In the genomic region with DNA sequence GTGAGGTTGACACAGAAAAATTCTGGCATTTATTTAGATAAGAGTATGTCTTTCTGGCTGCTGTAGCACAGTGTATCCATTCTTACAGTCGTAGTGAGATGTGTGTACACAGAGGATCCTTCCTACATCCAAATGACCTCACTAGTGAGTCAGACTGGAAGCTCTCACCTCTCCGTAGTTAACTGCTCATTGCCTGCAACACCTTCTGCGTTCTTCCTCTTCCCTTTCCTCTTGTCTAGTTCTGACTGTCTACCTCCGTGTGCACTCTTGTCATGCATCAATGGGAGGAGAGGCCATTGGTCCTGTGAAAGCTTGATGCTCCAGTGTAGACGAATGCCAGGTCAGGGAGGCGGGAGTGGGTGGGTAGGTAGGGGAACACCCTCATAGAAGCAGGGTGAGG, we compare ENCODE assay signal across 16 mouse cellular contexts.
"Had no signal": no experiment of that assay in that cellular context is flagged by ENCODE, and none has a peak within 500 bp of the region (broad histone marks: within the 10 kb centered on the region; RNA-seq: fewer than 3 reads in every experiment).

No protein-coding gene starts in this region.

- H3K9ac ChIP-seq: neural tube, embryonic 13.5 days; neural tube, embryonic 15.5 days; stomach, embryonic 15.5 days had no signal

- H3K4me3 ChIP-seq: neural tube, embryonic 13.5 days; neural tube, embryonic 15.5 days; stomach, embryonic 15.5 days had no signal

- H3K36me3 ChIP-seq: neural tube, embryonic 13.5 days; neural tube, embryonic 15.5 days; stomach, embryonic 15.5 days had no signal

- H3K4me2 ChIP-seq: neural tube, embryonic 13.5 days; neural tube, embryonic 15.5 days; stomach, embryonic 15.5 days had no signal

- DNase-seq: retina, postnatal 1 day; right cerebral cortex, adult 18-20 months; right cerebral cortex, postnatal 14 days; right cerebral cortex, postnatal 25 days; right cerebral cortex, postnatal 4 days; spleen, adult 18-20 months; thymus, adult 18-20 months; thymus, adult 2 months; thymus, postnatal 14 days; thymus, postnatal 25 days; thymus, postnatal 36 days; thymus, postnatal 4 days had no signal

- H3K27me3 ChIP-seq: neural tube, embryonic 13.5 days; neural tube, embryonic 15.5 days; stomach, embryonic 15.5 days had no signal

- H3K9me3 ChIP-seq: neural tube, embryonic 13.5 days; neural tube, embryonic 15.5 days; stomach, embryonic 15.5 days had no signal

- H3K27ac ChIP-seq: neural tube, embryonic 13.5 days; neural tube, embryonic 15.5 days; stomach, embryonic 15.5 days; stomach, postnatal 0 days had no signal
